Mouse (Mus musculus): ENCODE data around the gene Ankrd11. TPM values are rescaled to one million over a fixed set of nuclear protein-coding genes. Genes with fewer than 3 reads are reported as not detected.

The Ankrd11 gene
- polyA plus RNA-seq, 1 experiment from 2014 or later, result 94.4 TPM

- no peak for ATAC-seq (replicated peaks; ENCODE audit: low FRiP score)
- WGBS, result 26% methylated on average over 22 of the region's 22 CpGs
- DNase-seq (ENCODE audit: low spot score), result no peak
- Histone ChIP-seq H3K4me1 (replicated peaks; ENCODE audit: control insufficient read depth, insufficient read depth, low read length) (peaks cover 17% of the 10 kb centered on the region), H3K9ac (ENCODE audit: low read length) (peak overlapping the region; percentile 85), H3K4me2 (ENCODE audit: low read depth, low read length, severe bottlenecking) (peak overlapping the region; percentile 78), H3K4me3 (ENCODE audit: low read depth, low read length) (peak overlapping the region; percentile 100), H3K9me3 (ENCODE audit: control insufficient read depth, low read length) (no peaks in the 10 kb centered on the region), H3K36me3 (ENCODE audit: control insufficient read depth, insufficient read depth, low read length) (no peaks in the 10 kb centered on the region), H3K27ac (ENCODE audit: low read depth, low read length) (peak overlapping the region; percentile 93), H3K27me3 (ENCODE audit: control insufficient read depth, insufficient read depth, low read length) (no peaks in the 10 kb centered on the region)
Measured at GRCm38 (mm10) chr8:123042974-123043625, 1.0 kb upstream of the Ankrd11 start.

GRCm38 (mm10) chr8:123041774-123042105 is 337 bp downstream of the Ankrd11 start:
- WGBS, result under 1% methylated on average over 35 of the region's 60 CpGs
- peak overlapping the region; percentile 93 for H3K4me2 ChIP-seq (ENCODE audit: low read depth, low read length, severe bottlenecking)
- H3K36me3 ChIP-seq (ENCODE audit: control insufficient read depth, insufficient read depth, low read length), result no peaks in the 10 kb centered on the region
- DNase-seq (ENCODE audit: low spot score), result no peak
- peak overlapping the region; percentile 100 for H3K4me3 ChIP-seq (ENCODE audit: low read depth, low read length)
- peaks cover 19% of the 10 kb centered on the region for H3K4me1 ChIP-seq (replicated peaks; ENCODE audit: control insufficient read depth, insufficient read depth, low read length)
- no peaks in the 10 kb centered on the region for H3K9me3 ChIP-seq (ENCODE audit: control insufficient read depth, low read length)
- H3K27me3 ChIP-seq (ENCODE audit: control insufficient read depth, insufficient read depth, low read length), result no peaks in the 10 kb centered on the region
- 0 out of 2 replicates have a peak, but pooled peaks have one; percentile 0 for ATAC-seq (replicated peaks; ENCODE audit: low FRiP score)
- peak overlapping the region; percentile 88 for H3K27ac ChIP-seq (ENCODE audit: low read depth, low read length)
- peak overlapping the region; percentile 99 for H3K9ac ChIP-seq (ENCODE audit: low read length)

- no peaks in the 10 kb centered on the region for H3K9me3 ChIP-seq (ENCODE audit: control insufficient read depth, low read length)
- H3K4me2 ChIP-seq (ENCODE audit: low read depth, low read length, severe bottlenecking), result peak overlapping the region; percentile 93
- under 1% methylated on average over 63 of the region's 71 CpGs for WGBS
- H3K4me3 ChIP-seq (ENCODE audit: low read depth, low read length), result peak overlapping the region; percentile 100
- H3K27me3 ChIP-seq (ENCODE audit: control insufficient read depth, insufficient read depth, low read length), result no peaks in the 10 kb centered on the region
- peak overlapping the region; percentile 99 for H3K9ac ChIP-seq (ENCODE audit: low read length)
- no peaks in the 10 kb centered on the region for H3K36me3 ChIP-seq (ENCODE audit: control insufficient read depth, insufficient read depth, low read length)
- H3K4me1 ChIP-seq (replicated peaks; ENCODE audit: control insufficient read depth, insufficient read depth, low read length), result peaks cover 19% of the 10 kb centered on the region
- H3K27ac ChIP-seq (ENCODE audit: low read depth, low read length), result peak overlapping the region; percentile 88
- no peak for ATAC-seq (replicated peaks; ENCODE audit: low FRiP score)
- DNase-seq (ENCODE audit: low spot score), result peak; percentile 82
Measured at GRCm38 (mm10) chr8:123041008-123041773, 886 bp downstream of the Ankrd11 start.

GRCm38 (mm10) chr8:123040110-123040650 is 1.9 kb downstream of the Ankrd11 start:
- no peaks in the 10 kb centered on the region for H3K36me3 ChIP-seq (ENCODE audit: control insufficient read depth, insufficient read depth, low read length)
- H3K9me3 ChIP-seq (ENCODE audit: control insufficient read depth, low read length), result no peaks in the 10 kb centered on the region
- ATAC-seq (replicated peaks; ENCODE audit: low FRiP score) (no peak), DNase-seq (ENCODE audit: low spot score) (no peak)
- peak overlapping the region; percentile 93 for H3K4me2 ChIP-seq (ENCODE audit: low read depth, low read length, severe bottlenecking)
- peak overlapping the region; percentile 88 for H3K27ac ChIP-seq (ENCODE audit: low read depth, low read length)
- peak overlapping the region; percentile 99 for H3K9ac ChIP-seq (ENCODE audit: low read length)
- peak overlapping the region; percentile 100 for H3K4me3 ChIP-seq (ENCODE audit: low read depth, low read length)
- 5% methylated on average over 4 of the region's 4 CpGs for WGBS
- peaks cover 19% of the 10 kb centered on the region for H3K4me1 ChIP-seq (replicated peaks; ENCODE audit: control insufficient read depth, insufficient read depth, low read length)
- H3K27me3 ChIP-seq (ENCODE audit: control insufficient read depth, insufficient read depth, low read length), result no peaks in the 10 kb centered on the region

- peak overlapping the region; percentile 93 for H3K4me2 ChIP-seq (ENCODE audit: low read depth, low read length, severe bottlenecking)
- H3K27ac ChIP-seq (ENCODE audit: low read depth, low read length), result peak overlapping the region; percentile 33; the same call in 1 of the 2 replicates
- ATAC-seq (replicated peaks; ENCODE audit: low FRiP score), result no peak
- H3K9ac ChIP-seq (ENCODE audit: low read length), result peak overlapping the region; percentile 99
- peaks cover 19% of the 10 kb centered on the region for H3K4me1 ChIP-seq (replicated peaks; ENCODE audit: control insufficient read depth, insufficient read depth, low read length)
- 43% methylated on average over 11 of the region's 11 CpGs for WGBS
- no peak for DNase-seq (ENCODE audit: low spot score)
- no peaks in the 10 kb centered on the region for H3K9me3 ChIP-seq (ENCODE audit: control insufficient read depth, low read length)
- H3K36me3 ChIP-seq (ENCODE audit: control insufficient read depth, insufficient read depth, low read length), result no peaks in the 10 kb centered on the region
- H3K4me3 ChIP-seq (ENCODE audit: low read depth, low read length), result peak overlapping the region; percentile 100
- no peaks in the 10 kb centered on the region for H3K27me3 ChIP-seq (ENCODE audit: control insufficient read depth, insufficient read depth, low read length)
Measured at GRCm38 (mm10) chr8:123039376-123040109, 2.5 kb downstream of the Ankrd11 start.

- Histone ChIP-seq H3K4me2 (ENCODE audit: low read depth, low read length, severe bottlenecking) (no peak overlapping the region), H3K27ac (ENCODE audit: low read depth, low read length) (no peak overlapping the region), H3K9me3 (ENCODE audit: control insufficient read depth, low read length) (no peaks in the 10 kb centered on the region), H3K27me3 (ENCODE audit: control insufficient read depth, insufficient read depth, low read length) (no peaks in the 10 kb centered on the region), H3K9ac (ENCODE audit: low read length) (no peak overlapping the region), H3K4me1 (replicated peaks; ENCODE audit: control insufficient read depth, insufficient read depth, low read length) (peaks cover 18% of the 10 kb centered on the region), H3K4me3 (ENCODE audit: low read depth, low read length) (no peak overlapping the region), H3K36me3 (ENCODE audit: control insufficient read depth, insufficient read depth, low read length) (no peaks in the 10 kb centered on the region)
- WGBS, result 82% methylated on average over 2 of the region's 2 CpGs
- DNase-seq (ENCODE audit: low spot score), result no peak
- ATAC-seq (replicated peaks; ENCODE audit: low FRiP score), result no peak
Measured at GRCm38 (mm10) chr8:123038351-123038750, 3.7 kb downstream of the Ankrd11 start.

- Histone ChIP-seq H3K4me2 (ENCODE audit: low read depth, low read length, severe bottlenecking) (no peak overlapping the region), H3K36me3 (ENCODE audit: control insufficient read depth, insufficient read depth, low read length) (no peaks in the 10 kb centered on the region), H3K9ac (ENCODE audit: low read length) (no peak overlapping the region), H3K27ac (ENCODE audit: low read depth, low read length) (no peak overlapping the region), H3K4me1 (replicated peaks; ENCODE audit: control insufficient read depth, insufficient read depth, low read length) (peaks cover 15% of the 10 kb centered on the region), H3K4me3 (ENCODE audit: low read depth, low read length) (no peak overlapping the region), H3K27me3 (ENCODE audit: control insufficient read depth, insufficient read depth, low read length) (no peaks in the 10 kb centered on the region), H3K9me3 (ENCODE audit: control insufficient read depth, low read length) (no peaks in the 10 kb centered on the region)
- DNase-seq (ENCODE audit: low spot score) (no peak), ATAC-seq (replicated peaks; ENCODE audit: low FRiP score) (no peak)
- 88% methylated on average over 11 of the region's 11 CpGs for WGBS
Measured at GRCm38 (mm10) chr8:123037487-123037886, 4.6 kb downstream of the Ankrd11 start.

GRCm38 (mm10) chr8:123036956-123037355 is 5.1 kb downstream of the Ankrd11 start:
- no peaks in the 10 kb centered on the region for H3K27me3 ChIP-seq (ENCODE audit: control insufficient read depth, insufficient read depth, low read length)
- peaks cover 15% of the 10 kb centered on the region for H3K4me1 ChIP-seq (replicated peaks; ENCODE audit: control insufficient read depth, insufficient read depth, low read length)
- no peak overlapping the region for H3K9ac ChIP-seq (ENCODE audit: low read length)
- H3K27ac ChIP-seq (ENCODE audit: low read depth, low read length), result no peak overlapping the region
- no peak for DNase-seq (ENCODE audit: low spot score)
- no peak for ATAC-seq (replicated peaks; ENCODE audit: low FRiP score)
- no peak overlapping the region for H3K4me2 ChIP-seq (ENCODE audit: low read depth, low read length, severe bottlenecking)
- H3K4me3 ChIP-seq (ENCODE audit: low read depth, low read length), result no peak overlapping the region
- WGBS, result 74% methylated on average over 3 of the region's 3 CpGs
- H3K36me3 ChIP-seq (ENCODE audit: control insufficient read depth, insufficient read depth, low read length), result no peaks in the 10 kb centered on the region
- H3K9me3 ChIP-seq (ENCODE audit: control insufficient read depth, low read length), result no peaks in the 10 kb centered on the region
